Mouse (Mus musculus): Measurements from ENCODE around the gene Hoxb6. TPM values are rescaled to one million over a fixed set of nuclear protein-coding genes. Genes with fewer than 3 reads are reported as not detected.

Hoxb6 gene
- polyA plus RNA-seq, 1 experiment = 4.4 TPM

DNA sequence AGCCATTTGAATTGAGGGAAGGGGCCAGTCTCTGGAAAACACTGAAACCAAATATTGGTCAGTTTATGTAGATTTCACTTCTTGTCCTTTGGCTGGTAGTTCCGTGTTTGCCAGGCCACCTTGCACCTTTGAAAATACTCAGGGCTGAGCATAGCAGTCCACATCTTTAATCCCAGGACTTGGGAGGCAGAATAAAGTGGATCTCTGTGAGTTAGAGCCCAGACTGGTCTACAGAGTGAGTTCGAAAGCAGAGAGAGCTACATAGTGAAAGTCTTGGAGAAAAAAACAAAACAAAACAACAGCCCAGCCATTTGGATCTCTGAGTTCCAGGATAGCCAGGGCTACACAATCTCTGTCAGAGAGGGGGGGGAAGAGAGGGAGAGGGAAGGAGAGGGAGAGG, 35.1 kb upstream of the Hoxb6 start:
- TF ChIP-seq CTCF (IDR thresholded peaks at IDR 0.05; ENCODE audit: control insufficient read depth, insufficient read depth, low read length) (no peak), POLR2A (IDR thresholded peaks at IDR 0.05; ENCODE audit: borderline replicate concordance, control insufficient read depth, low read depth, low read length) (no peak)
- 41% methylated on average over 2 of the region's 2 CpGs for WGBS
- Histone ChIP-seq H3K27ac (ENCODE audit: control insufficient read depth, insufficient read depth, low read depth, low read length, poor library complexity) (no peak overlapping the region), H3K4me1 (ENCODE audit: control insufficient read depth, insufficient read depth, low read length) (no peaks in the 10 kb centered on the region), H3K4me3 (replicated peaks; ENCODE audit: control insufficient read depth, low read depth, low read length) (no peak overlapping the region)

DNA sequence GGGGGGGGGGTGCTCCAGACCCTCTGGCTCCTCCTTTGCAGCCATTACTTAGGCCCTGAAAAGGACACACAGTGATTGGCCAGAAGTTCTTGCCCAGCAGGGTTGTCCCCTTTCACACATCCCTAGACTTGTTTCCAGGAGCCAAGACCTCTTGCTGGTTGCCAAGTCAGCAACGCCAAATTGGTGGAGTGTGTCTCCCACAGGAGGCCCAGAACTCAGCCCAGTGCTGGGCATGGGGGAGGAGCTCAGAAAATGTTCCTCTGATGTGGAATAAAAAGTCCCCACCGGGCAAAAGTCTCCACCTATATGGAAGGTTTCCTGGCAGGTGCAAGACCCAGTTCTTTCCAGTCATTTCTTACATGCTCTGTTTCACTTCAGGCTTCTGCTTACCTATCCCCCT, 33.2 kb upstream of the Hoxb6 start:
- WGBS = 54% methylated on average over 2 of the region's 2 CpGs
- no peak overlapping the region for H3K27ac ChIP-seq (ENCODE audit: control insufficient read depth, insufficient read depth, low read depth, low read length, poor library complexity)
- no peaks in the 10 kb centered on the region for H3K4me1 ChIP-seq (ENCODE audit: control insufficient read depth, insufficient read depth, low read length)
- TF ChIP-seq CTCF (IDR thresholded peaks at IDR 0.05; ENCODE audit: control insufficient read depth, insufficient read depth, low read length) = no peak
- no peak for TF ChIP-seq POLR2A (IDR thresholded peaks at IDR 0.05; ENCODE audit: borderline replicate concordance, control insufficient read depth, low read depth, low read length)
- no peak overlapping the region for H3K4me3 ChIP-seq (replicated peaks; ENCODE audit: control insufficient read depth, low read depth, low read length)

DNA sequence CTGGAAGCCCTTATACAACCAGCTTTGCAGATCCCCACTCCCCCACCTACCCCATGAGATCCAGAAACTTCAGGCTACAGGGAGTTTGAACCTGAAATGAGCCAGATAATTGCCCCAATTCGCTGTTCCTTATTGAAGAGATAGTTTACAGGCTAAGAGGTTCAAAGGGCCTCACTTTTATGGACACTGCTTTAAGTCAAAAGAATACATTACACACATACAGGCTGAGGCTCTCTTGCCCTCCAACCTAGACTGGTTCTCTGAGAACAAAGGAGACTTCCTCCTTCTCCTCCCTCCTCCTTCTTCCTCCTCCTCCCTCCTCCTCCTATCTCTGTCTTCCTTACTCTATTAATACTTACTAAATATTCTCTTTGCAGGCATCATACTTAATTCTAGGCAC, 32.8 kb upstream of the Hoxb6 start:
- Histone ChIP-seq H3K4me3 (replicated peaks; ENCODE audit: control insufficient read depth, low read depth, low read length) (no peak overlapping the region), H3K4me1 (ENCODE audit: control insufficient read depth, insufficient read depth, low read length) (no peaks in the 10 kb centered on the region), H3K27ac (ENCODE audit: control insufficient read depth, insufficient read depth, low read depth, low read length, poor library complexity) (no peak overlapping the region)
- 10% methylated on average over 1 of the region's 1 CpGs for WGBS
- TF ChIP-seq POLR2A (IDR thresholded peaks at IDR 0.05; ENCODE audit: borderline replicate concordance, control insufficient read depth, low read depth, low read length) (no peak), CTCF (IDR thresholded peaks at IDR 0.05; ENCODE audit: control insufficient read depth, insufficient read depth, low read length) (no peak)

DNA sequence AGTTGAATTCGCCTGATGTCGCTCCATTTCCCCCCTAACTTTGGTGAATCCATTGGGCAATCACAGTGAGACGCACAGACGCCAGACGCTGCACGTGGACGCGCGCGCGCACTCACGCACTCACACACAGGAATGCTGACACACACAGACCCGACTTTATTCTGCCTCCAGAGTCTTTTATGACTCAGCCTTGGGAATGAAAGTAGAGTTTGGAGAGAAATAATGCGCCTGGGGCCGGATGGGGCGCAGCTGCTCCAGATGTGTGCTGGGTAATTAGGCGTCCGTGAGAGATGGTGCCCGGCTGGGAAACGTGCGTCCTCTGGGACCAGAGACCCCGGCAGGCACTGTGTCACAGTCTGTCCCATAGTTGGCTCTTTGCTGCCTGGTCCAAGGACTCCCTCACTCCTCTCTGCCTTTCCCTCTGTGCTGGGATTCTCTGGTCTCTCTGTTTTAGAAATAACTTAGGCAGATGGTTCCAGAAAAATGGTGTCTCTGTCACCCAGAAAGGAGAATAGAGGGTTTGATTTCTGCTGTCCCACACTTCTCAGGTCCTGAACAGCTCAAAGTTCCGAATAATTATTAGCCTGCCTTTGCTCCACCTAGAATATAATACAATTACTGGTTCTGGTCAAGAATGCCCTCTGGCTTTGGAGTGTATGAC, 31.8 kb upstream of the Hoxb6 start:
- H3K4me1 ChIP-seq (ENCODE audit: control insufficient read depth, insufficient read depth, low read length) = no peaks in the 10 kb centered on the region
- 32% methylated on average over 23 of the region's 23 CpGs for WGBS

DNA sequence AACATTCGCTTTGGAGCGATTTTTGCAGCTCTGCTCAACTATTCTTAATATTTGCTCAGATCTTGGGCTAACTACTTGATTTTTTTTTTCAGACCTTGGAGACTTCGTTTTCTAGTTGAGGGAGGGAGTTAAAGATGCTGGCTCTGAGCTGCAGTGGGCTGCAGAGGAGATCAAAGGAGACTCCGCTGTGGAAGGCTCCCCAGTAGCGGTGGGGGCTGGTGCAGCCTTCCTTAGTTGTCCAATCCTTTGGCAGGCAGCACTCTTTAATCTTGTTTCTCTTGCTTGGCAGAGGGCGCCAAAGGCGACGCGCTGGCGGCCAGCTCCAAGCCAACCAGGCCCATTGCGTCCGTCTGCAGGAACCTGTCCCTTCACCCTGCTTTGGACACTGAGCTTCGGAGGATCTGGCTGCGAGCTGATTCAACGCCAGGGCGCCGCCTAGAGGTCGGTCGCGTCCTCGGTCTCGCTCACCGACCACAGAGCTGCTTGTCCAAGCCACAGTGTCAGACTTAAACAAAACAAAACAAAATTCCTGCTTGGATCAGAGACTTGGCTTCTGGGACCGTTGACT, 30.9 kb upstream of the Hoxb6 start:
- TF ChIP-seq POLR2A (IDR thresholded peaks at IDR 0.05; ENCODE audit: borderline replicate concordance, control insufficient read depth, low read depth, low read length) (no peak), CTCF (IDR thresholded peaks at IDR 0.05; ENCODE audit: control insufficient read depth, insufficient read depth, low read length) (peak; percentile 77)
- WGBS = 10% methylated on average over 24 of the region's 24 CpGs

More for the DNA sequence above, 31.8 kb upstream of the Hoxb6 start:
- no peak for TF ChIP-seq CTCF (IDR thresholded peaks at IDR 0.05; ENCODE audit: control insufficient read depth, insufficient read depth, low read length)
- TF ChIP-seq POLR2A (IDR thresholded peaks at IDR 0.05; ENCODE audit: borderline replicate concordance, control insufficient read depth, low read depth, low read length) = no peak
- Histone ChIP-seq H3K4me3 (replicated peaks; ENCODE audit: control insufficient read depth, low read depth, low read length) (no peak overlapping the region), H3K27ac (ENCODE audit: control insufficient read depth, insufficient read depth, low read depth, low read length, poor library complexity) (no peak overlapping the region)

DNA sequence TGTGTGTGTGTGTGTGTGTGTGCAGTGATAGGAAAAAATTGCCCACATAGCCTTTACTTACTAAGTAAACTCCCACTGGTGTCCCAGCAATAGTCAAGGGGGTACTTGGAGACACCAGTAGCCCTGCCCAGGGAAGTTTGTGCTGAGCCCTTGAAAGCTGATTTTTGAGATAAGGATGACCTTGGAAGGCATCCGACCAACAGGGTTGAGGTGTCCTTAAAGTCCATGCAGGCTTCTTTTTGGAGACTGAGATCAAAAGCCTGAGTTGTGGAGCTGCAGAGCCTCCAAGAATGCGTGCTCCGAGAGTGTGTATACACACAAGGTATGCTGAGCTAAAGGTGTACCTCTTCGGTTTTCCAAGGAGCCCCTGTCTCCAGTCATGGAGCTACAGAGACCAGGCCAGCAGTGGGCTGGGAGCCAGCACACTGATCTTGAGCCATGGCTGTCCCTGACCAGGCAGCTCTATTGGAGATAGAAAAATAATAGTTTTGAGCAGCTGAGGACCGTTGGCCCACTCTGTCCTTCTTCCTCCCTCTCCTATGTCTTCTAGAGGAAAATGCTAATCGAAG, 29.9 kb upstream of the Hoxb6 start:
- no peaks in the 10 kb centered on the region for H3K4me1 ChIP-seq (ENCODE audit: control insufficient read depth, insufficient read depth, low read length)
- H3K4me3 ChIP-seq (replicated peaks; ENCODE audit: control insufficient read depth, low read depth, low read length) = no peak overlapping the region
- WGBS = 51% methylated on average over 6 of the region's 6 CpGs
- H3K27ac ChIP-seq (ENCODE audit: control insufficient read depth, insufficient read depth, low read depth, low read length, poor library complexity) = no peak overlapping the region
- TF ChIP-seq POLR2A (IDR thresholded peaks at IDR 0.05; ENCODE audit: borderline replicate concordance, control insufficient read depth, low read depth, low read length) (no peak), CTCF (IDR thresholded peaks at IDR 0.05; ENCODE audit: control insufficient read depth, insufficient read depth, low read length) (no peak)

More for the DNA sequence above, 30.9 kb upstream of the Hoxb6 start:
- Histone ChIP-seq H3K27ac (ENCODE audit: control insufficient read depth, insufficient read depth, low read depth, low read length, poor library complexity) (no peak overlapping the region), H3K4me3 (replicated peaks; ENCODE audit: control insufficient read depth, low read depth, low read length) (no peak overlapping the region), H3K4me1 (ENCODE audit: control insufficient read depth, insufficient read depth, low read length) (no peaks in the 10 kb centered on the region)

DNA sequence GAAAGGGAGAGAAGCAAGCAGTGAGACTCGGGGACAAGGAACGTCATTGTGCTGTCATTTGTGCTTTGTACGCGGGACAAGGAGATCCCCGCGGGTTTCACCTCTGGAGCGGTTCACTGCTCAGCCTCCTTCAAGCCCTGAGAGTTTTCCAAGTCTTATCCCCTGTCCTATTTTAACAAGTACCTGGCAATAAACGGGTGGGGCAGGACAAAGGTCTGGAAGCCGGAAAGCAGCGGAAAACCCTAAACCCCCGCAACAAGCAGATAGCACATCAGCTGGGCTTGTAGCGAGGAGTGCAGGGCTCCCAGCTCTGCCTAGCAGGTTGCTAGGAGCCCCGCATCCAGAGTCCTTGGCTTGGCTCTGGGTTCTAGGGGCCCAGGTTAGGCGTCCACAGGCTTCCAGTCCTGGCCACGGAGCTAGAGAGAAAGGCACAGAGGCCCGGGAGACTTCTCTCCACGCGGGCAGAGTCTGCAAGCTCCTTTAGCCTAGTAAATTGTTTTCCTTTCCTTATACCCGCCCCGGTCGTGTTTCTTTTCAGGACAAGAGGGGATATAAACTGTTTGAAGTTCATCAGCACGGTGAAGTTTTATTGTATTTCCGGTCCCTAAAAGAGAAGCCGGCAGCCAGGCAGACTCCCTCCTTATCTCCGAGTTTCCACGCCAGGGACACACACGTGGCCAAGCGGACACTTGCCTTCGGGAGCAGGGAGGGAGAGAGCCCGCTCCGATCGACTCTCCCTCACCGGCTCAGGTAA, 28.5 kb upstream of the Hoxb6 start:
- 32% methylated on average over 33 of the region's 33 CpGs for WGBS
- no peak for TF ChIP-seq POLR2A (IDR thresholded peaks at IDR 0.05; ENCODE audit: borderline replicate concordance, control insufficient read depth, low read depth, low read length)
- no peak for TF ChIP-seq CTCF (IDR thresholded peaks at IDR 0.05; ENCODE audit: control insufficient read depth, insufficient read depth, low read length)

DNA sequence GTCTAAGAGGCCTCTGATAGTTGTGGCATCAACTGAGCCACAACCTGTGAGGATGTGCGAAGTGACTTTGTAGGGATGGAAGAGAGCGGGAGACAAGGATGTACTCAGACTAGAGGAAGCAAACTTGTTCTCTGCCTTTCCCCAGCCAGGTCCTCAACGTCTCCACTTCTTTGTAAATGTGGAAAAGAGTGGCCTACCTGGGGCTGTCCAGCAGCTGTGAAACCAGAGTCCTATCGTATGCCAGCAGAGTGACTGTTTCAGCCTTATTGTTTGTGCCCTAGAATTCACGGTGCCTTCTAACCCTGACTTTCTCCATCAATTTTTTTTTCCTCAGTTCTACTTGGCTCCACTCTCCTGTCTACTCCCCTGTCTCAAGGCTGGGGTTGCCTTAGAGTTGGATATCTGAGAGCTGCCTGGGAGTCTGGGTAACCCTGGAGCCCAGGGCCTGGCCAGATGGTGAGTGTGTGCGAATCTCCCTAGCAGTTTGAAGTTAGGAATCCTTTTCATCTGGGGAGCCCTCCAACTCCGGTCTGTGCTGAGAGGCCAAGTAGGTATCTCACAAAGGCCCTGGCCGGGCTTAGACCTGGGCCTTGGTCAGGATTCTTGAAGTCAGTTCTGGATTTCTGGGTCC, 27.8 kb upstream of the Hoxb6 start:
- TF ChIP-seq POLR2A (IDR thresholded peaks at IDR 0.05; ENCODE audit: borderline replicate concordance, control insufficient read depth, low read depth, low read length) (no peak), CTCF (IDR thresholded peaks at IDR 0.05; ENCODE audit: control insufficient read depth, insufficient read depth, low read length) (no peak)
- no peak overlapping the region for H3K27ac ChIP-seq (ENCODE audit: control insufficient read depth, insufficient read depth, low read depth, low read length, poor library complexity)
- no peaks in the 10 kb centered on the region for H3K4me1 ChIP-seq (ENCODE audit: control insufficient read depth, insufficient read depth, low read length)
- H3K4me3 ChIP-seq (replicated peaks; ENCODE audit: control insufficient read depth, low read depth, low read length) = no peak overlapping the region
- WGBS = 71% methylated on average over 8 of the region's 8 CpGs

More for the DNA sequence above, 28.5 kb upstream of the Hoxb6 start:
- Histone ChIP-seq H3K27ac (ENCODE audit: control insufficient read depth, insufficient read depth, low read depth, low read length, poor library complexity) (no peak overlapping the region; the same call in 1 of the 2 replicates), H3K4me1 (ENCODE audit: control insufficient read depth, insufficient read depth, low read length) (no peaks in the 10 kb centered on the region), H3K4me3 (replicated peaks; ENCODE audit: control insufficient read depth, low read depth, low read length) (no peak overlapping the region)
